Mouse (Mus musculus) liver, embryonic 14.5 days (tissue): ENCODE results near the gene Tnr.

Experiments
- CTCF ChIP-seq: IDR thresholded peaks from 2 replicates; pipeline ENCODE4 v1.5.1; 2016; ENCODE audit warnings: antibody characterized with exemption, low read depth, control low read depth
- EP300 ChIP-seq: IDR thresholded peaks from 2 replicates; pipeline ENCODE4 v1.6.1; 2016; ENCODE audit warnings: antibody characterized with exemption, low read depth

GRCm38 (mm10) chr1:159979096-159979495 lies 455.5 kb downstream of the Tnr start:
- TF ChIP-seq EP300 (no peak), CTCF (no peak)
